Mouse (Mus musculus) common myeloid progenitor, adult 5-6 weeks (primary cell): ENCODE data around the gene Gm10306. TPM values are rescaled to one million over a fixed set of nuclear protein-coding genes. Genes with fewer than 3 reads are reported as not detected.

ENCODE experiments used
- ATAC-seq: replicated peaks from 2 replicates; pipeline ENCODE4 v1.8.0; 2016; ENCODE audit warnings: low read depth, mild to moderate bottlenecking, moderate TSS enrichment, inconsistent platforms; ENCODE audit not compliant: poor library complexity, severe bottlenecking
- total RNA-seq: library from RNA; stranded (forward); fragments of 200-1000, 187-1606 nt; gene quantifications from 2 replicates; pipeline ENCODE4 v1.2.3, GENCODE M21; 2017

Gm10306 gene
- total RNA-seq, 1 experiment from 2014 or later: not detected

DNA sequence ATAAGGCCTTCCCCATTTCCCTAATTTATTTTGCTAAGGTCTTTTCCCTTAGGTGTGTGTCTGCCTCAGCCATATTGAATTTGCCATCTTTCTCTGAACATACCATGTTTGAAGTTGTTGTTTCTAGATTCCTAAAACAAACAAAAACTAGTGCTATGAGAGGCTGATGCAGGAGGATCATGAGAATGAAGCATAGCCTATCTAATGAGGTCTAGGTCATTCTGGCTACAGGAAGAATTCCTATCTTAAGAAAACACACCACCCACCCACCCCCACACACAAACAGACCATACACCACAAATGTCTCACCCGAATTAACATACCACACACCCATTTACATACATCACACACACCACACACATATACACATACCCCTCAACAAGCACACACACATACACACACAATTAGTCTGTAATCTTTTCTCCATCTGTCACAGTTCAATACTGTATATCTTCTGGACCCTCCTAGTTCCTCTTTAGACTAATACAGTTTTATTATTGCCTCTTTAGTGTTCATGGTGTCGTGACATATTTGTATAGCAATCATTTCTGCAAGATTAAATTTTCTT lies 48.2 kb downstream of the Gm10306 start:
- no peak for ATAC-seq

- ATAC-seq: no peak
These were observed 49.2 kb downstream of the Gm10306 start for GRCm38 (mm10) chr4:94605591-94605990.

Other genes with a start within 250 kb of the Gm10306 start
- gene Caap1, start 250 bp downstream of the Gm10306 start, total RNA-seq: 26.3 and 27.9 TPM in 2 replicates
- 97.9 and 122 TPM in 2 replicates for gene Plaa, start 46.7 kb downstream of the Gm10306 start, total RNA-seq
- gene Ift74, start 57.9 kb downstream of the Gm10306 start, total RNA-seq: 24.0 and 24.3 TPM in 2 replicates
- not detected in 2 replicates for gene Lrrc19, start 93.6 kb downstream of the Gm10306 start, total RNA-seq
- 9.7 and 10.9 TPM in 2 replicates for gene Tek, start 182.7 kb downstream of the Gm10306 start, total RNA-seq